Mouse (Mus musculus): ENCODE measurements around the gene Prkce. TPM values are rescaled to one million over a fixed set of nuclear protein-coding genes. Genes with fewer than 3 reads are reported as not detected.

The Prkce gene
- total RNA-seq, 2 experiments from 2014 or later = 0.34 to 2.7 TPM

GRCm38 (mm10) chr17:86279751-86280150 is 112.2 kb downstream of the Prkce start:
- no peak for ATAC-seq (replicated peaks; ENCODE audit: low FRiP score, poor library complexity, severe bottlenecking)

GRCm38 (mm10) chr17:86283741-86284140 is 116.2 kb downstream of the Prkce start:
- no peak for ATAC-seq (replicated peaks; ENCODE audit: low FRiP score, poor library complexity, severe bottlenecking)

GRCm38 (mm10) chr17:86285058-86285457 is 117.5 kb downstream of the Prkce start:
- ATAC-seq (replicated peaks; ENCODE audit: low FRiP score, poor library complexity, severe bottlenecking) = no peak

GRCm38 (mm10) chr17:86286747-86287271 is 119.2 kb downstream of the Prkce start:
- ATAC-seq (replicated peaks; ENCODE audit: low FRiP score, poor library complexity, severe bottlenecking) = no peak

GRCm38 (mm10) chr17:86292711-86293110 is 125.1 kb downstream of the Prkce start:
- no peak for ATAC-seq (replicated peaks; ENCODE audit: low FRiP score, poor library complexity, severe bottlenecking)

DNA sequence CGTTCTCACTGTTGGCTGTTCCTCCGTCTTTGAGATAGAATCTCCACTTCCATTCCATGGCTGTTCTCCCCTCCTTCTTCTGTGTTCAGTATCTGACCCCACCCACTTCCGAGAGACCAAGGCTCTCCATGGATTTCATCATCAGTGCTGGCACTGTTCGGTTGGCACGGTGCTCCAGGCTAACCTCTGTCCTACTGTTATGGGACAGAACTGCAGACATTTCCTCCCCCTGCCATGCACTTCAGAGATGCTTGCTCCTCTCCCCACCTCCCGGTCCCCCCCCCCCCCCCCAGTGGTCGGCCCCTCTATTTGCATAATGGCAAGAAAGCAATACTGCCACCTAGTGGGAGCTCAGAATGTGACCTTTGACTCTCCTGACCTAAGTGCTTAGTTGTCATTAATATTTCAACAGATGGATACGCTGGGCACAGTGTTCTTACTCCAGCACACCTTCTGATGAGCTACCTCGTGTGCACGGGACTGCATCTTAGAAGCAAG is 125.7 kb downstream of the Prkce start:
- peak; percentile 60; the same call in 1 of the 2 replicates for ATAC-seq (replicated peaks; ENCODE audit: low FRiP score, poor library complexity, severe bottlenecking)

GRCm38 (mm10) chr17:86299576-86299975 is 132.0 kb downstream of the Prkce start:
- no peak for ATAC-seq (replicated peaks; ENCODE audit: low FRiP score, poor library complexity, severe bottlenecking)

DNA sequence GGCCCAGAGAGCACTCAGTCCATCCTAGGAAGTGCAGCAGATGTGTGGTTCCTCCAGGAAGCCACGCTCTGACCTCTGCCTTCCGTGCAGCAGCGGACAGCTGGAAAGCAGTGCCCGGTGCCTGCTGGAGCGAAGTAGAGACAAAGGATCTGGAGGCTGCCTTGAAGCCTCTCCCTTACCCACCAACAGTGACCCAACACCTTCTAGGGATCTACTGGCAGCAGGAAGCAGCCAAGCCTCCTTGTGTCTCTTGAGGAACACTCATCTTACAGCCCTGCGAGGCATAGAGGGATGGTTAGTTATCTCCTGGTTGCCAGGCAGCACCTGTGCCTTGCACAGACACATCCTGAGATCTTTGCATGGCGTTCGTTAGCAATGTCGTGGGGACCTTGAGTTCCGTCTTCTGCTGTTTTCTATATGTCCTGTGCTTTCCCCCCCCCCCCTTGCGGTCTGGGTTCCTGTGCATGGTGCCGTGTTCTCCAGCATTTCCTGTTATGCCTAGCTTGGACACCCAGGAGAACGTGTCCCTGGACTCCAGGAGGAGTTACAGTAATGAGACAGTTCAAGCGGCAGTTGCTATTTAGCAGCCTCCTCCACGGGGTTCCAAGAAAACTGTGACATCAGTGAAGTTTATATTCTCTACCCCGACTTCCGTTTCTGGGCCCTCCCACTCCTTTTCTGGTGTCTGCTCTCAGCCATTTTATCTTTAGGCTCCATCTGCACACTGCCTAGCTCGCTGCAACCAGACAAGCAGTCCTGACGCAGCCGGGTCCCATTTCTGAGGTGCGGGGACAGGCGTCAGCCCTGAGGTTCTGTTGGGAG is 133.4 kb downstream of the Prkce start:
- peak; percentile 86 for ATAC-seq (replicated peaks; ENCODE audit: low FRiP score, poor library complexity, severe bottlenecking)

GRCm38 (mm10) chr17:86302266-86302665 is 134.7 kb downstream of the Prkce start:
- no peak for ATAC-seq (replicated peaks; ENCODE audit: low FRiP score, poor library complexity, severe bottlenecking)

DNA sequence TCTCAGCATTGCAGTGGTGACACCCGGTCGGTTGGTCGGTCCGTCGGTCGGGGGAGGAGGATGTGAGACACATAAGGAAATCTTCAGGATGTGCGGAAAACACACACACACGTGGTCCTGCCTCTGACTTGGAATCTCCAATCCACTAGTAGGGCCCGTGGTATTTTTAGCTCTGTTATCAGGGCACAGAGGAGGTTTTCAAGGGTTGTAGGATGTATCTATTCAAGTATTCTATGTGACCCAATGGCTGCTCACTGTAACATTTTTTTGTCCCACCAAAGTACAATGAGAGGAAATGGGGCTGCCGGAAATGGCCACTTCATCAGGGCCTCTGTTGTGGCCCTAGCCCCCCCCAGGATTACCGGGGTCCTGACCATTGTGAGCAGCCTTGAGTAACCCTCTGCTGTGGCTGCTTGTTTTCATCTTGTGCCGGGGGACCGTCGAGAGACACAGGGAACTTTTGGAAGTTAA is 135.3 kb downstream of the Prkce start:
- ATAC-seq (replicated peaks; ENCODE audit: low FRiP score, poor library complexity, severe bottlenecking) = no peak

DNA sequence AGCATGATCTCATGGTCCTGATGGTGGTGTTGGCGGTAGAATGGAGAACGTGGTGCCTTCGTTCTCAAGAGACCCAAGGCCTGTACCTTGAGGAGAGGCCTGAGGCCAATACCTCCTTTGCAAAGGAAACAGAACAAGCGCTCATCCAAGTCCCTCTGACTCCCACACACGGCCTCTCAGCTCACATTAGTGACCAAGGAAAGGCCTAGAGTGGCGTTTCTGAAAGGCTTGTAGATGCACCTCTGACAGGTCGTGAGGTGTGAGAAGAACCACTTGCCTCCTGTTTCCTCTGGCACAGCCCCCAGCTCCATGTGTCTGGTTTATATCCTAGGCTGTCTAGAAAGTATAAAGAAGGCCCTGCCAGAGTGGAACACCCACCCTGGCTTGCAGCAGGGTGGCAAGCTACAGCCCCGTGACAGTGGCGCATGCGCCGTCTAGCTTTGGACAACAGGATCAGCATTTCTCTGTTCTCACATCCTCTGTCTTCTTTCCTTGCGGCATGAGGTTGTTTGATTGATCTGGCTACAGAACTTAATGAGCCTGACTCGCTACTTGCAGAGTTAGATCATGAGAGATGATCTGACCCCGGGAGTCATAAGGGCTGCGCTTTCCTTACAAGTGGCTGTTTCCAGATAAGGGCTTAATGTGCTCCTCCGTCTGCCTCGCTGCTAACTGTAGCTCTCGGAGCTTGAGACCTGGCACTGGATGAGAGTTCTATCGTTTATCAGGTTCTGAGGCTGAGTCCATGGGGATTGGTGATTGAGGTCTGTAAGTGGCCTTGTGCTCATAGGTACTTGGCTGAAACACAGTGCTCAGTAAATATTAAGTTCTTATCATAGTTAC is 136.0 kb downstream of the Prkce start:
- peak; percentile 40 for ATAC-seq (replicated peaks; ENCODE audit: low FRiP score, poor library complexity, severe bottlenecking)

GRCm38 (mm10) chr17:86304923-86305630 is 137.5 kb downstream of the Prkce start:
- no peak for ATAC-seq (replicated peaks; ENCODE audit: low FRiP score, poor library complexity, severe bottlenecking)

DNA sequence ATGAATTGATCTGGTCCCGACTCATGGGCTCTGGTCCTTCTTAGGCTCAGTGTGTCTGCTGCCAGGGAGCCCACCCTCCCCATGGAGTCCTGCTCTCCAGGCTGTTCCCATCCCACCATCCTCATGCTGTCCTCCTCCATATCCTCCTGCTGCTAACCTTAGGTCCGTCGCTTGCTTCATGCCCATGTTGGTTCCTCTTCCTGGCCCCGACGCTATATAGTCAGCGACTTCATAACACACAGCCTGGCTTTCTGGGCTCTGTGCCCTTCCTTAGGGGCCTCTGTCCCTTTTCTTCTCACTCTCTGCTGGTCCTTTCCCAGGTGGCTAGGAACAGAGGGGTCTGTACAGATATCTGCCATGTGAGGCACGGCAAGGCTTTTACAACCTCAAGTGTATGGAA is 138.6 kb downstream of the Prkce start:
- no peak for ATAC-seq (replicated peaks; ENCODE audit: low FRiP score, poor library complexity, severe bottlenecking)

GRCm38 (mm10) chr17:86313413-86314139 is 146.0 kb downstream of the Prkce start:
- ATAC-seq (replicated peaks; ENCODE audit: low FRiP score, poor library complexity, severe bottlenecking) = peak; percentile 94

- ATAC-seq (replicated peaks; ENCODE audit: low FRiP score, poor library complexity, severe bottlenecking) = no peak
Observed at GRCm38 (mm10) chr17:86315874-86316273, 148.3 kb downstream of the Prkce start.

DNA sequence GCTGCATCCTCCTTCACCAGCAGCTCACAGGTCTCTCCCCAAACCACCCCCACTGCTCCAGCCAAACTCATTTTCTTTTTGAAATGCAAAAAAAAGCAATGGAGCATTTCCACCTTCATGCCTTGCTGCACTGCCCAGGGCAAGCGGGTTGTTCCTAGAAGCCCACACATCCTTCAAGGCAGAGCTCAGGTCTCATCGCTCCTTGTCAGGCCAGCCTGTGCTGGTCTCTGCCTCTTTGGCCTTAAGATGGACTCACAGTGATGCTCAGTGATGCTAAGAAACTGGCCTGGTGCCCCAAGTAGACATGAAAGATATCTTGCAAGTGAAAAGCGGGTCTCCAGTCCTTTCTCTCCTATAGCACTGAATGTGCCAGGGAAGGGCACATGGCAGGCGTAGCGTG is 149.2 kb downstream of the Prkce start:
- no peak for ATAC-seq (replicated peaks; ENCODE audit: low FRiP score, poor library complexity, severe bottlenecking)

DNA sequence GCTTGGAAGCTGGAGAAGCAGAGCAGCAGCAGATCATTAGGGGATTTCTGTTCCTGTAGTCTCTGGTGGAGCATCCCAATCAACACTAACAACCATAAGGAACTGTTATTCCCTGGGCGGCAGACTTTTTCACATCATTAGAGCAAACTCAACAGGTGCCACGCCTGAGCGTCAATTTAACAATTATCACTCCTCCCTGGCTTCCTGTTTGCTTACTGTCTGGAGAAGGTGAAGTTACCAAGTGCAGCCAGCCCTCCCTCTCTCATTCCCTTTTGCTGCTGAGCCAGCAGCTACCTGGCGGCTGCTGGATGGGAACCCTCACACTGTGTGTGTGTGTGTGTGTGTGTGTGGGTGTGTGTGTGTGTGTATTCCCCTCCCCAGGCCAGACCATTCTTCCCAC is 149.6 kb downstream of the Prkce start:
- no peak for ATAC-seq (replicated peaks; ENCODE audit: low FRiP score, poor library complexity, severe bottlenecking)

- no peak for ATAC-seq (replicated peaks; ENCODE audit: low FRiP score, poor library complexity, severe bottlenecking)
Observed at GRCm38 (mm10) chr17:86319967-86320602, 152.5 kb downstream of the Prkce start.

DNA sequence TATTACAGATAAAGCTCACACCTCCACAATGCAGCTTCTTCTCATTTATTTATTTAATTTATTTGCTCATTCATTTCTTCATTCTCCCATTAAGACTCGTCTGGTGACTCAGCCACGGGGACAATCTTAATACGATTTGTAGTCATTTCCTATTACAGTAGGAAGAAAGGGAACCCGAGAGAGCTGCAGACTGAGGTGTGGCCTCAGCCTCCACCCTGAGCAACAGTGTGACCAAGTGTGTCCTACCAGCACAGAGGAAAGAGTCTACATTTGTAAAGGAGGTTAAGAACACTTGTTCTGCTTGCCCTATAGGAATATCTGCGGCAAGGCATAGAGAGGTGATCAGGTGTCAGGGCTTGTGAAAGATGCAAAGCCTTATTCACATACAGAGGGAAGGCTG is 155.3 kb downstream of the Prkce start:
- ATAC-seq (replicated peaks; ENCODE audit: low FRiP score, poor library complexity, severe bottlenecking) = no peak
